Mouse (Mus musculus) layer of hippocampus, adult 11-12 months (tissue): ENCODE data around the gene Acap1.

Source experiments
- DNase-seq: peaks from one replicate; pipeline ENCODE4 v3.0.0; 2022; ENCODE audit warnings: low spot score

Gene Acap1

DNA sequence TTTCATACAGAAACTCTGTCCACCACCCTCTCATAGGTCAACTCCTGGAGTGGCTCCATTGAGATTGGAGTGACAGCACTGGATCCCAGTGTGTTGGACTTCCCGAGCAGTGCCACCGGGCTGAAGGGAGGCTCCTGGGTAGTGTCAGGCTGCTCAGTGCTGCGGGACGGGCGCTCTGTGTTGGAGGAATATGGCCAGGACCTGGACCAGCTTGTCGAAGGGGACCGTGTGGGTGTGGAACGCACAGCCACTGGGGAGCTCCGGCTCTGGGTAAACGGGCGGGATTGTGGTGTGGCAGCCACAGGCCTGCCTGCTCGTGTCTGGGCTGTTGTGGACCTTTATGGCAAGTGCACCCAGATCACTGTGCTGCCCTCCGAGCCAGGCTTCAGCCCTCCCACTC lies 7.6 kb upstream of the Acap1 start:
- no peak for DNase-seq

DNA sequence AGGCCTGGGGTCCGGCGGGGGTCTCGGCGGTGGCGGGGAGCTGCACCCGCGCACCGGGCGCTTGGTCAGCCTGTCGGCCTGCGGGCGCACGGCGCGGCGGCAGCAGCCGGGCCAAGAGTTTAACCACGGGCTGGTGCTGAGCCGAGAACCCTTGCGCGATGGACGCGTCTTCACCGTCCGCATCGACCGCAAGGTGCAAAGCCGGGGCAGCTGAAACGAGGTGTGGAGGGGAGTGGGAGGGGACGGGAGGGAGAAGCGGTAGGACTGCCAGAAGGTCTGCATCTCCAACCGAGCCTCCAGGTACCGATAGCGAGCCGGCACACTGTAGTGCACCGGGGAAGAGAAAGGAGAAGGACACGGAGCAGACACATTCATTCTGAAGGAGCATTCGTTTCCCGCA lies 6.7 kb upstream of the Acap1 start:
- DNase-seq: no peak

DNA sequence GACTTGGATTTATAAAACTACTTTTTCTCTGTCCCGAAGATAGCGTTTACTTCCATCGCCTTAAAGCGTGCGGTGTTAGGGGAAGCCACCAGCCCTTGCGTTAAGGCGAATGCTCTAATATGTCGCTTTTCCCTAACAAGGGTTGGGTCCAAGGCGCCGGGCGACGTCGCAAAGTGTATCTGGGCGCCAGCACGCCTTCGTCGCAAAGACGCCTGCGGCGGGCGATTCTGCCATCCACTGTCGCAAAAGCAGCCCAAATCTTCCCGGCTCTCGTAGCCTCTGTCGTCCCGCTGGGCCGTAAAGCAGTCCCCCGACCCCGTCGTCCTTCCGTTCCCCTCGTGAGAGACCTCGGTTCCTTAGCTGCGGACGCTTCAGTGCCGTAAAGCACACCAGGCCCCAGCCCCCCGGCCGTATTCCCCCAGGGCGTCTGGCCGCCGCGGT lies 6.1 kb upstream of the Acap1 start:
- DNase-seq: peak; percentile 98

DNA sequence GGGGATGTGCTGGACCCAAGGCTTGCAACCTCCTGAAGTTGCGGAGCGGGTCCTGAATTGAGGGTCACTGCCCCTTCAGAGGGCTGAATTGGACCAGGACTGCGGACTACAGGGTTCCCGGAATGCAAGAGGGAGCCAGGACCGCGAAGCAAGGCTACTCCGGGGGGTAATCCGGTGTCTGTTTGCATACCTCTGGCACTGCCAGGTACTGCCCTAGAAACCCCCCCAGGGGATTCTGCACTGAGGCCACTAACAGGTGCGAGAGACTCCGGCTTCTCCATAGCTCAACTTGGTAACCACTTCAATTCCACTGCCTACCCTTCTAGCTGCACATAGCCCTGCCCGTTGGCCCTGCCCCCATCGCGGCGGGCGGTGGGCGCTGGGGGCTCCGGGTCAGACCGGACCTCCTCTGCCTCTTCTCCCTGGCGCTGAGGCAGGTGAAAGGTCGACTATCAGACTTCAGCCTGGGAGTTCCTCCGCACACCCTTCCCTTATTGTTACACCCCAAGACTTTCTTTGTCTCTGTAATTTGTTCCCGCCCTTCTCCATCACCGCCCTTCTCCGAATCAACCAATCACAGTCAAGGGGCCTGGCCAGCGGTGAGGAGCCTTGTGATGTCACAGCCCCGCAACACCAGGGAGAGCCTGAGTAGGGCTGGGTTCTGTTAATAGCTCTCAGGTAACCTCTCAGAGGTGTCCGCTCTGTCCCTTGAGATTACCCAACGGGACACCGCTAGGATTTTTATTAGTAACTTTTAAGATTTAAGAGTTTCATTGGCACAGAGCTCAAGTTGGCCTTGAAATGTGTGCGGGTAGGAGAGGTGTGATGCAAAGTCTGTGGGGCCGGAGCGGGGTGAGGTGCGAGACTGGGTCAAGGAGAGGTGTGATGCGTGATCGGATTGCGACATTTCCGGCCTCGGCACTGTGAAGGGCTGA lies 5.4 kb upstream of the Acap1 start, which contains the start of the genes 2810408A11Rik and Neurl4:
TSS of gene 2810408A11Rik (minus strand) at position 517 of the 935 bp plus-strand sequence.
TSS of gene Neurl4 (plus strand) at position 602 of the 935 bp plus-strand sequence.
- DNase-seq: peak; percentile 88

- DNase-seq: no peak
Measured at GRCm38 (mm10) chr11:69899870-69900269, 4.5 kb upstream of the Acap1 start.

DNA sequence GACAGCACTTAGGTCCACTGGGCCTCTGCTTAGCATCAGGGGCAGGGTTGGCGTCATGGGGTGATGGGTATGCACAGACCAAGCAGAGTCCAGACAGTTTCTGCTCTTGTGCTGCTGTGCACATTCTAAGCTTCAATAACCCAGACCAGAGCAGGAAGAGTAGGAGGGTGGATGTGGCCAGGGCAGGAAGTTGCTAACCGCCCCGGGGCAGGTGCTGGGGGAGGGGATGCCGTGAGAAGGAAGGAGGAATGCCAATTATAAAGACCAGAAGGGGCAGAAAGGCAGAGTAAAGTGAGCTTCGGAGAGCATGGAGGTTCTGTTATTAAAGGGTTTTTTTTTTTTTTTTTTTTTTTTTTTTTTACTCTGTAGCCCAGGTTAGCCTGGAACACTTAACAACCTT lies 668 bp downstream of the Acap1 start:
- DNase-seq: no peak

- peak; percentile 61 for DNase-seq
Measured at GRCm38 (mm10) chr11:69891482-69891881, 3.9 kb downstream of the Acap1 start.

- DNase-seq: no peak
Measured at GRCm38 (mm10) chr11:69886907-69887635, 8.3 kb downstream of the Acap1 start.

DNA sequence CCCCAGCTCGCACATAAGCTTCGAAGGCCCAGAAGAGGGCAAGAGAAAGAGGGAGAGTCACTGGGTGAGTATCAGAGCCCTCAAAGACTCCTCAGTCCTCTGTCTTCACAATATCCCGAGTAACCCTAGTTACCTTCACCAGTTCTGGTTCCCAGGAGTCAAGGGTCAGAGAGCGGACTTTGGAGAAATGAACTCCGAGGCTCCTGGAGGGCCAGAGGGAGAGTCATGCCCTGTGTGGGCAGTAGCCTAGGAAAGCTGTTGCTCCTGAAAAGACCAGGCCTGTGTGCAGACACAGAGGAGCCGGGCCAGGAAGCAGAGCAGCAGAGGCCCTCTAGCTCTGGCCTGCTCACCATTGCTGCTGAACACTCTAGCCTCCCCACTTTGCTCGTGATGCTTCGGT lies 10.7 kb downstream of the Acap1 start:
- no peak for DNase-seq

GRCm38 (mm10) chr11:69884240-69884639 lies 11.1 kb downstream of the Acap1 start:
- DNase-seq: no peak

GRCm38 (mm10) chr11:69883527-69884151 lies 11.7 kb downstream of the Acap1 start:
- no peak for DNase-seq

DNA sequence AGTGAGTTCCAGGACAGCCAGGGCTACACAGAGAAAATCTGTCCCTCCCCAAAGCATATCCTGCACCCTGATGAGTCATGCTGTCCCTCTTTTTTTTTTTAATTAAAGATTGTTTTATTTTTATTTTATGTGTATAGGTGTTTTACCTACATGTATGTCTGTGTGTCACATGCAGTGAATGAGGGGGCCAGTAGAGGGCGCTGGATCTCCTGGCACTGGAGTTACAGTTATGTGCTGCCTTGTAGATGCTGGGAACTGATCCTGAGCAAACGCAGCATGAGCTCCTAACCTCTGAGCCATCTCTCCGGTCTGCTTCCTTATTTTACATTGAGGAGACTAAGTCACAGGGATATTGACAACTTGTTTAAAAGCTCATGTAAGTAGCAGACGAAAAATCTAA lies 12.3 kb downstream of the Acap1 start:
- DNase-seq: no peak

GRCm38 (mm10) chr11:69881787-69882670 lies 13.3 kb downstream of the Acap1 start:
- no peak for DNase-seq

GRCm38 (mm10) chr11:69880853-69881603 lies 14.3 kb downstream of the Acap1 start, which contains the start of gene Kctd11:
Kctd11 (minus strand) TSS chr11:69881406.
- peak; percentile 83 for DNase-seq

- DNase-seq: peak; percentile 46
Measured at GRCm38 (mm10) chr11:69880506-69880852, 14.9 kb downstream of the Acap1 start.

GRCm38 (mm10) chr11:69879711-69880110 lies 15.6 kb downstream of the Acap1 start:
- no peak for DNase-seq

- no peak for DNase-seq
Measured at GRCm38 (mm10) chr11:69878952-69879351, 16.4 kb downstream of the Acap1 start.

GRCm38 (mm10) chr11:69878399-69878798 lies 16.9 kb downstream of the Acap1 start:
- DNase-seq: no peak

DNA sequence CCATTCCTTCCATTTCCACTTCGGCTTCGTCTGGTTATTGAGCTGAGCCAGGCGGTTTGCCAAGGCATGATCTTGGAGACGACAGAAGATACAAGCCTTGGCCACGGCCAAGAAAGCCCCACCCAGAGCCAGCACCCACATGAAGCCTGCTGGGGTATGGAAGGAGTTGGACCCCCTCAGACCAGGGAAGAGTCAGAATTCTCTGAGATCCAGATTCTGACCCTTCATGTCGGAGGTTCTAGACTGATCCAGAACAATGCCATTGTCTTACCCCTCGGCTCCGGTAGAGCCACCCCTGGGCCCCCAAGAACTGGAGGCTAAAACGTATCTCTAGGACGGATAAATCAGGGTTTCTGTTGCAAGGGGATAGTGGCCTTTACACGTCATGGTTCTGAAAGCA lies 17.5 kb downstream of the Acap1 start, which contains the start of gene Tmem95:
TSS of gene Tmem95 (minus strand) at position 141 of the 400 bp plus-strand sequence.
- DNase-seq: no peak

DNA sequence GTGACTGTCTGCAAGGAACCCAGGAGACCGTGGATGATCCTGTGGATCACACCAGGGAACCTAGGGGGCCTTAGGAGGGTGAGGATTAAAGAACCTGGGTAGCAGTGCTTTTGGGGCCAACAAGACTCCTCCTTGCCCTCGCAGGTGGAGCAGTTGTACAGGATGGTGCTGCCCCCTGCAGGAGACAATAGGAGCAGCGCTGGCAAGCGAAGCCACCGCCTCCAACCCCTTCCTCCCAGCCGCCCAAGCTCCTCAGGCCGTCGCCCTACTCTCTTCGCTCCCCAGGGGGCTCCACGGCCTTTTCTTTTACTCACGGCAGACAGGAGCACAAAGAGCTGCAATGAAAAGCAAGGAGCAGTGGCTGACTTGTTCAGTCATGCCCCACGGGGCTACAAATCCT lies 18.5 kb downstream of the Acap1 start:
- peak; percentile 84 for DNase-seq

DNA sequence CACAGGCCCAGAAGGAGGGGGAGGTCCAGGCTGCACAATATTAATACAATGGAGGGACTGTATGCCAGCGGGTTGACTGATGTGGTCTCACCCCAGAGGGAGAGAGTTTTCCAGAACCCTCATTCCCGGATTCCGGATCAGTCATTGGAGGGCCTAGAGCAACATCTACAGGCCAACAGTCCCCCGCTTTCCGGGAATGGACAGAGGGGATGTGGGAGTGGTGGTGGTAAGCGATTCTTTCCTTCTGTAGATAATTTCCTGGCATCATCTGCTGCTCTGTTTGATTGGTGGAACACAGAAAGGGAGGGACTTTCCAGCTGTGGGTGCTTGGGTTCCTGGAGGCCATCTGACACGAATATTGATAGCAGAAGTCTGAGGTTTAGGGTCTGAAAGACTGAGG lies 19.2 kb downstream of the Acap1 start:
- DNase-seq: peak; percentile 43
